Mouse (Mus musculus) MEL (cell line): ENCODE data around the gene Trit1.

ENCODE experiments used
- CTCF ChIP-seq, 3 experiments: IDR thresholded peaks in 2 of 3; conservative IDR thresholded peaks in 1 of 3; 2 replicates each; pipeline ENCODE4 v1.5.1; 2011 to 2012; ENCODE audit warnings: low read length in 3 of 3, low read depth in 2 of 3, mild to moderate bottlenecking in 2 of 3, improper control_type of control experiment in 1 of 3, inconsistent platforms in 1 of 3, mixed read lengths in 1 of 3, moderate library complexity in 1 of 3; ENCODE audit not compliant: control insufficient read depth in 1 of 3, insufficient read depth in 1 of 3, poor library complexity in 1 of 3, severe bottlenecking in 1 of 3
- ETS1 ChIP-seq: IDR thresholded peaks from 2 replicates; pipeline ENCODE4 v1.6.1; 2012; ENCODE audit warnings: low read depth, mild to moderate bottlenecking, inconsistent platforms, low read length, improper control_type of control experiment, moderate library complexity
- JUND ChIP-seq: IDR thresholded peaks from 2 replicates; pipeline ENCODE4 v1.6.1; 2011; ENCODE audit warnings: low read depth, mild to moderate bottlenecking, improper control_type of control experiment, low read length
- MAX ChIP-seq: IDR thresholded peaks from 2 replicates; pipeline ENCODE4 v1.6.1; 2011; ENCODE audit warnings: low read length, improper control_type of control experiment
- POLR2A ChIP-seq, 2 experiments: IDR thresholded peaks; 2 replicates each; pipeline ENCODE4 v1.6.1; 2011 to 2012; ENCODE audit warnings: low read length in 2 of 2, mild to moderate bottlenecking in 2 of 2, control low read depth in 1 of 2, improper control_type of control experiment in 1 of 2, low read depth in 1 of 2, moderate library complexity in 1 of 2; ENCODE audit not compliant: control insufficient read depth in 1 of 2, insufficient read depth in 1 of 2, poor library complexity in 1 of 2
- SMC3 ChIP-seq: IDR thresholded peaks from 2 replicates; pipeline ENCODE4 v1.6.1; 2011; ENCODE audit warnings: low read depth, low read length, improper control_type of control experiment
- ZC3H11A ChIP-seq: IDR thresholded peaks from 2 replicates; pipeline ENCODE4 v1.6.1; 2012; ENCODE audit warnings: low read depth, mild to moderate bottlenecking, inconsistent platforms, low read length, improper control_type of control experiment

- TF ChIP-seq CTCF (IDR thresholded peaks at IDR 0.05 in 2 of 3, conservative IDR thresholded peaks at IDR 0.05 in 1 of 3; ENCODE audit: control insufficient read depth in 1 of 3, insufficient read depth in 1 of 3, low read depth in 2 of 3, low read length in 3 of 3, poor library complexity in 1 of 3, severe bottlenecking in 1 of 3), result no peak
- TF ChIP-seq ETS1, result no peak
- TF ChIP-seq POLR2A (IDR thresholded peaks at IDR 0.05; ENCODE audit: control insufficient read depth in 1 of 2, insufficient read depth in 1 of 2, low read depth in 1 of 2, low read length in 2 of 2, poor library complexity in 1 of 2), result no peak
- TF ChIP-seq ZC3H11A, result no peak
- TF ChIP-seq JUND, result no peak
- TF ChIP-seq MAX, result no peak
- TF ChIP-seq SMC3, result no peak
These were observed 45.2 kb upstream of the Trit1 start for GRCm38 (mm10) chr4:122971191-122971590.
